Mouse (Mus musculus) embryonic facial prominence, embryonic 15.5 days (tissue): ENCODE data around the gene Ptchd3. TPM values are rescaled to one million over a fixed set of nuclear protein-coding genes. Genes with fewer than 3 reads are reported as not detected.

Experiments used
- ATAC-seq: fragments of 200-750 bp; cut with Nextera tagmentation; 2 replicates; pipeline ENCODE4 v1.8.0; 2017; ENCODE audit warnings: low read depth, moderate TSS enrichment; ENCODE audit not compliant: insufficient number of reproducible peaks, low FRiP score, low TSS enrichment
- H3K27ac ChIP-seq: fragments of 300-500 bp; sonication (generic); replicated peaks from 2 replicates; pipeline ENCODE4 v1.5.1; 2015; ENCODE audit warnings: mild to moderate bottlenecking, inconsistent platforms
- H3K27me3 ChIP-seq: fragments of 300-500 bp; sonication (generic); 2 replicates; pipeline ENCODE4 v1.6.1; 2015; ENCODE audit warnings: inconsistent platforms
- H3K36me3 ChIP-seq: fragments of 300-500 bp; sonication (generic); 2 replicates; pipeline ENCODE4 v1.6.1; 2015; ENCODE audit warnings: mild to moderate bottlenecking, inconsistent platforms
- H3K4me1 ChIP-seq: fragments of 300-500 bp; sonication (generic); 2 replicates; pipeline ENCODE4 v1.6.1; 2015; ENCODE audit warnings: inconsistent platforms
- H3K4me2 ChIP-seq: fragments of 300-500 bp; sonication (generic); replicated peaks from 2 replicates; pipeline ENCODE4 v1.6.1; 2015; ENCODE audit warnings: mild to moderate bottlenecking, inconsistent platforms
- H3K4me3 ChIP-seq: fragments of 300-500 bp; sonication (generic); replicated peaks from 2 replicates; pipeline ENCODE4 v1.5.1; 2015; ENCODE audit warnings: mild to moderate bottlenecking, inconsistent platforms
- H3K9ac ChIP-seq: fragments of 300-500 bp; sonication (generic); 2 replicates; pipeline ENCODE4 v1.6.1; 2015; ENCODE audit warnings: inconsistent platforms
- H3K9me3 ChIP-seq: fragments of 300-500 bp; sonication (generic); replicated peaks from 2 replicates; pipeline ENCODE4 v1.6.1; 2016; ENCODE audit warnings: inconsistent platforms
- WGBS: fragments of 180-500 bp; shearing (Covaris S2); methylation state at CpG from one replicate; pipeline ENCODE4 v1.1.7; 2015; 5-methylcytosine and 5-hydroxymethylcytosine counted together
- polyA plus RNA-seq: library from polyadenylated mRNA; unstranded; fragments of >200 nt; fragmentation: Nextera tagmentation; extraction: Ambion mirVana; gene quantifications from 2 replicates; pipeline ENCODE4 v1.2.1, GENCODE M21; 2015

Gene Ptchd3
- polyA plus RNA-seq, 1 experiment from 2014 or later, result 0.11 TPM

- no peak overlapping the region for H3K4me2 ChIP-seq
- peaks cover 7% of the 10 kb centered on the region for H3K4me1 ChIP-seq
- H3K27ac ChIP-seq, result no peak overlapping the region
- no peak for ATAC-seq
- H3K36me3 ChIP-seq, result no peaks in the 10 kb centered on the region
- no peaks in the 10 kb centered on the region for H3K9me3 ChIP-seq
- 75% methylated on average over 4 of the region's 4 CpGs for WGBS
- no peak overlapping the region for H3K4me3 ChIP-seq
- H3K9ac ChIP-seq, result no peak overlapping the region
- H3K27me3 ChIP-seq, result no peaks in the 10 kb centered on the region
These were observed 30.2 kb upstream of the Ptchd3 start for GRCm38 (mm10) chr11:121799746-121800299.

GRCm38 (mm10) chr11:121802743-121803142 is 27.3 kb upstream of the Ptchd3 start:
- no peaks in the 10 kb centered on the region for H3K4me1 ChIP-seq
- no peaks in the 10 kb centered on the region for H3K27me3 ChIP-seq
- H3K9ac ChIP-seq, result no peak overlapping the region
- no peak overlapping the region for H3K27ac ChIP-seq
- ATAC-seq, result peak; percentile 61; the same call in 1 of the 2 replicates
- H3K36me3 ChIP-seq, result no peaks in the 10 kb centered on the region
- no peaks in the 10 kb centered on the region for H3K9me3 ChIP-seq
- H3K4me2 ChIP-seq, result no peak overlapping the region
- 80% methylated on average over 2 of the region's 2 CpGs for WGBS
- no peak overlapping the region for H3K4me3 ChIP-seq

DNA sequence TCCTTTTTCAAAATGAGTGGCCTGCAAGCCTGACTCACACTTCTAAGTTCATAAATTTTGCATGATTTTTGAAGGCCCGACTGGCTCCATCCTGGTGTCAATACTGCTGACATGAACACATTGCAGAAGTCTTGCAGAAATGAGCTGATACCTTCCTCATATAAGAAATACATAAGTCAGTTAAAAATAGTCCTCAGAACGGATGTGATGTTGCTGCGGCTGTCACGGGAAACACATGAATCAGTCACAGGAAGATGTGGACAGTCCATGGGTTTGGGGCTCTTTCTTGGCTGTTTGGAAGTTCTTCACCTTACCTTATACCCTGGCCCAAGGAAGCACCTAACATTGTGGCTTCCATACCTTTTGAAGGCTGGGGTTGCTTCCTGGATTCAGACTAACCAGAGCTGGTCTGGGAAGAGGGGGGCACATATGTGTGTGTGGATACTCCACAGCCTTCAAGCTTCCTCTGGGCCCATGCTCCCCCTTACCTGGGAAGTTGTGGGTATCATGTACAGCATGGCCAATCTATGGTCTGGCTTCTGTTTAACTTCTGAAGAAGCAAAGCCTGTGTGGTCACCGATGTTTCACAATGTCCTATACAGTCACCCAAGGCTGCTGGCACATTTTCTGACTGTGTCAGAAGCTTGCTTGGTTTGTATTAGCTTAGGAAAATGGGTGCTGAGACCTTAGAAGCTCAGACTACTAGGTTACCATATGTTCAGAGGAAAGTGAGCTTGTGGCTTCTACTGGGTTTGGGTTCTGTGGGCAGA is 25.6 kb upstream of the Ptchd3 start:
- Histone ChIP-seq H3K9ac (no peak overlapping the region), H3K27me3 (no peaks in the 10 kb centered on the region), H3K27ac (no peak overlapping the region), H3K4me2 (no peak overlapping the region), H3K4me3 (no peak overlapping the region), H3K9me3 (no peaks in the 10 kb centered on the region), H3K36me3 (no peaks in the 10 kb centered on the region), H3K4me1 (peaks cover 7% of the 10 kb centered on the region; the same call in 1 of the 2 replicates)
- ATAC-seq, result no peak
- 87% methylated on average over 5 of the region's 5 CpGs for WGBS

DNA sequence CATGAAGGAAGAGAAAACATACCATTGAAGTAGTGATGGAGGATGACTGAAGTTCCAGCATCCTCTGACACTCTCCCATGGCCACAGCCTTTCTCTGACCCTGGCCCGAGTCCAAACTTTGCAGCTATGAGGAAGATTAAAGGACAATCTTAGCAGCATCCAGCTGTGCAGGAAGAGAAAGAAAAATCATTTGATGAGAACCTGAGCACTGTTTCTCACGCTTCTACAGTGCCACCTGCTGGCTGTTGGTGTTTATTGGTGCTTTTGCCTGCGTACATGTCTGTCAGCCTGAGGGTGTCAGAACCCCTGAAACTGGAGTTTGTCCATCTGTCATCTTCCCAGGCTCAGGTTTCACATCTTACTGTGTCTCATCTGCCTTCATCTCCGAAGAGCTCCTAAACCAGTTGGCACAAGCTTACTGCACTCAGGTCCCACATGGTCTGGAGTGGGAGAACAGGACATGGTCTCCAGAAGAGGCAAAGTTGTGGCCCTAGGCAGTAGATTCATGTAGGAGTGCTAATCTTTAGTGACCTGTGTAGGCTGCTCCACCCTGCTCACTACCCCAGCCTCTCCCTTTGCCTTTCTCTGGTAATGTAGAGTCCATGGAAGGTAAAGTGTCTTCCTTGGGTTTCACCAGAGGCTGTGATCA is 21.7 kb upstream of the Ptchd3 start:
- Histone ChIP-seq H3K27me3 (no peaks in the 10 kb centered on the region), H3K9ac (no peak overlapping the region), H3K4me3 (no peak overlapping the region), H3K4me1 (peaks cover 7% of the 10 kb centered on the region; the same call in 1 of the 2 replicates), H3K27ac (no peak overlapping the region), H3K36me3 (no peaks in the 10 kb centered on the region), H3K9me3 (no peaks in the 10 kb centered on the region), H3K4me2 (no peak overlapping the region)
- 7% methylated on average over 4 of the region's 4 CpGs for WGBS
- no peak; the same call in 1 of the 2 replicates for ATAC-seq

DNA sequence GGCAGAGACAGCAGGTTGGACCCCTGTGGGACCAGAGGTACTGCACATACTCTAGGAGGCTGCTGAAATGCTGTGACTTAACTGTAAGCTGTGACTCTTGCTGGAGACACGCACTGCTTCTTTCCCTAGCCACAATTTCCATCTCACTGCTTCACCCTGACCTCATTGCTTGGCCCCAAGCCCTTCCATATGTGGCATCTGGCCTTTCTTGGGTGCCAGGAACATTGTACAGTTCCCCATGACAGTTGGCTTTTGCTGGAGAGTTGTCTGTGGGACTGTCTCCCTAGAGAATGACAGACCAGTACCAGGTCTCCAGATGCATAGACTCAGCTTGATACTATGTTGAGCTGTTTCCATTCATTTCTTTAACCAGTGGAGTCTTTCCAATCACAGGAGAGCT is 21.2 kb upstream of the Ptchd3 start:
- H3K36me3 ChIP-seq, result no peaks in the 10 kb centered on the region
- no peaks in the 10 kb centered on the region for H3K9me3 ChIP-seq
- peaks cover 7% of the 10 kb centered on the region; the same call in 1 of the 2 replicates for H3K4me1 ChIP-seq
- WGBS, result 48% methylated on average over 1 of the region's 1 CpGs
- no peak overlapping the region for H3K4me3 ChIP-seq
- no peak overlapping the region for H3K9ac ChIP-seq
- H3K27me3 ChIP-seq, result no peaks in the 10 kb centered on the region
- no peak overlapping the region for H3K27ac ChIP-seq
- no peak for ATAC-seq
- H3K4me2 ChIP-seq, result no peak overlapping the region

GRCm38 (mm10) chr11:121845923-121846322 is 15.9 kb downstream of the Ptchd3 start:
- H3K36me3 ChIP-seq, result no peaks in the 10 kb centered on the region
- H3K27me3 ChIP-seq, result no peaks in the 10 kb centered on the region
- H3K4me1 ChIP-seq, result no peaks in the 10 kb centered on the region; the same call in 1 of the 2 replicates
- H3K4me3 ChIP-seq, result no peak overlapping the region
- H3K9ac ChIP-seq, result no peak overlapping the region
- 40% methylated on average over 2 of the region's 2 CpGs for WGBS
- no peak overlapping the region for H3K4me2 ChIP-seq
- H3K27ac ChIP-seq, result no peak overlapping the region
- H3K9me3 ChIP-seq, result no peaks in the 10 kb centered on the region
- no peak for ATAC-seq

DNA sequence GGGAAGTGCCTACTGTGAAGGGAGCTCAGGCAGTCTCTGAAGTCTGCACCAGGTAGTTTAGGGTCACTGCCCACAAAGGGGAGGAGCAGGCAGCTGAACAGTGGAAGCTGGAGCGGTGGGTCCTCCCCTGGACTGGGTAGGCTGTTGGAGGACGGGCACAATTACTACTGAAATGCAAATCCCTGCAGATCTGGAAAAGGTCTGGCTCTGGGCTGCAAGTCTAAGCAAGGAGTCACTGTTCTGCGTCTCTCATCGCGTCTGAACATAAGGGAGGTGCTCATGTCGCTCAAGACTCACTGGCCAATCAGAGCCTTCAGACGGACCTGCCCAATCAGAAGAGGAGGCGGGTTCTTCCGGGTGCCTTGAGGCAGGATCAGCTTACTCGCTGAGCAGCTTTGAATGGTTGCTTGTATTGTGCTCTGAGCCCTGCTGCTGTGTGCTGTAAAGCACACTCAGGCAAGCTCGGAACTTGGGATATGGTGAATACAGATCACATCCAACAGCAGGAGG is 17.8 kb downstream of the Ptchd3 start:
- Histone ChIP-seq H3K4me2 (peak overlapping the region; percentile 66), H3K4me3 (peak overlapping the region; percentile 51), H3K9me3 (no peaks in the 10 kb centered on the region), H3K27ac (peak overlapping the region; percentile 84), H3K9ac (0 out of 2 replicates have a peak overlapping the region, but pooled peaks have one; percentile 2), H3K36me3 (no peaks in the 10 kb centered on the region), H3K27me3 (no peaks in the 10 kb centered on the region), H3K4me1 (no peaks in the 10 kb centered on the region; the same call in 1 of the 2 replicates)
- WGBS, result under 1% methylated on average over 11 of the region's 11 CpGs
- peak; percentile 96 for ATAC-seq

Other genes starting within 250 kb of the Ptchd3 start
- gene B3gntl1, start 157.1 kb upstream of the Ptchd3 start, polyA plus RNA-seq, result 9.8 and 9.9 TPM in 2 replicates
- 76.3 and 77.3 TPM in 2 replicates for gene Metrnl, start 128.7 kb upstream of the Ptchd3 start, polyA plus RNA-seq